Mouse (Mus musculus): ENCODE data around the gene Tmem223. TPM values are rescaled to one million over a fixed set of nuclear protein-coding genes. Genes with fewer than 3 reads are reported as not detected.

Gene Tmem223
- polyA plus RNA-seq, 1 experiment, result 217 TPM

- no peak for DNase-seq
- Histone ChIP-seq H3K4me3 (replicated peaks; ENCODE audit: extremely low read depth, low read depth, low read length) (no peak overlapping the region), H3K4me1 (ENCODE audit: control insufficient read depth, insufficient read depth, low read length) (no peaks in the 10 kb centered on the region)
- TF ChIP-seq CTCF (IDR thresholded peaks at IDR 0.05; ENCODE audit: insufficient read depth, low read length) (no peak), POLR2A (IDR thresholded peaks at IDR 0.05; ENCODE audit: borderline replicate concordance, extremely low read depth, low read depth, low read length) (no peak)
- WGBS, result 69% methylated on average over 7 of the region's 7 CpGs
Measured at GRCm38 (mm10) chr19:8790171-8790570, 19.4 kb downstream of the Tmem223 start.

- peaks cover 5% of the 10 kb centered on the region; the same call in 1 of the 2 replicates for H3K4me1 ChIP-seq (ENCODE audit: control insufficient read depth, insufficient read depth, low read length)
- under 1% methylated on average over 25 of the region's 25 CpGs for WGBS
- TF ChIP-seq CTCF (IDR thresholded peaks at IDR 0.05; ENCODE audit: insufficient read depth, low read length) (no peak), POLR2A (IDR thresholded peaks at IDR 0.05; ENCODE audit: borderline replicate concordance, extremely low read depth, low read depth, low read length) (peak; percentile 84; the same call in 1 of the 2 replicates)
- H3K4me3 ChIP-seq (replicated peaks; ENCODE audit: extremely low read depth, low read depth, low read length), result peak within 1 kb of the TSS; percentile 82
- DNase-seq, result peak; percentile 86
Measured at GRCm38 (mm10) chr19:8798264-8798946, 27.6 kb downstream of the Tmem223 start, which contains the start of gene Polr2g. Gene Polr2g, minus strand, starts transcription at chr19:8798577.

- Histone ChIP-seq H3K4me3 (replicated peaks; ENCODE audit: extremely low read depth, low read depth, low read length) (no peak overlapping the region), H3K4me1 (ENCODE audit: control insufficient read depth, insufficient read depth, low read length) (peaks cover 5% of the 10 kb centered on the region; the same call in 1 of the 2 replicates)
- DNase-seq, result no peak
- TF ChIP-seq CTCF (IDR thresholded peaks at IDR 0.05; ENCODE audit: insufficient read depth, low read length) (no peak), POLR2A (IDR thresholded peaks at IDR 0.05; ENCODE audit: borderline replicate concordance, extremely low read depth, low read depth, low read length) (no peak)
Measured at GRCm38 (mm10) chr19:8798947-8799315, 28.1 kb downstream of the Tmem223 start.

- H3K4me1 ChIP-seq (ENCODE audit: control insufficient read depth, insufficient read depth, low read length), result peaks cover 5% of the 10 kb centered on the region; the same call in 1 of the 2 replicates
- TF ChIP-seq POLR2A (IDR thresholded peaks at IDR 0.05; ENCODE audit: borderline replicate concordance, extremely low read depth, low read depth, low read length) (peak; percentile 82; the same call in 1 of the 2 replicates), CTCF (IDR thresholded peaks at IDR 0.05; ENCODE audit: insufficient read depth, low read length) (no peak)
- H3K4me3 ChIP-seq (replicated peaks; ENCODE audit: extremely low read depth, low read depth, low read length), result peak within 1 kb of the TSS; percentile 84
- under 1% methylated on average over 30 of the region's 30 CpGs for WGBS
- peak; percentile 90 for DNase-seq
Measured at GRCm38 (mm10) chr19:8802130-8802821, 31.5 kb downstream of the Tmem223 start, which contains the start of gene Zbtb3. Gene Zbtb3, plus strand, starts transcription at chr19:8802555.

- 0 out of 2 replicates have a peak, but pooled peaks cover 2% of the 10 kb centered on the region for H3K4me1 ChIP-seq (ENCODE audit: control insufficient read depth, insufficient read depth, low read length)
- no peak for TF ChIP-seq CTCF (IDR thresholded peaks at IDR 0.05; ENCODE audit: insufficient read depth, low read length)
- 85% methylated on average over 9 of the region's 9 CpGs for WGBS
- H3K4me3 ChIP-seq (replicated peaks; ENCODE audit: extremely low read depth, low read depth, low read length), result no peak overlapping the region
- no peak for DNase-seq
Measured at GRCm38 (mm10) chr19:8803204-8803780, 32.5 kb downstream of the Tmem223 start.

- no peak for DNase-seq
- Histone ChIP-seq H3K4me3 (replicated peaks; ENCODE audit: extremely low read depth, low read depth, low read length) (no peak overlapping the region), H3K4me1 (ENCODE audit: control insufficient read depth, insufficient read depth, low read length) (0 out of 2 replicates have a peak, but pooled peaks cover 2% of the 10 kb centered on the region)
- no peak for TF ChIP-seq CTCF (IDR thresholded peaks at IDR 0.05; ENCODE audit: insufficient read depth, low read length)
- no peak for TF ChIP-seq POLR2A (IDR thresholded peaks at IDR 0.05; ENCODE audit: borderline replicate concordance, extremely low read depth, low read depth, low read length)
- WGBS, result 91% methylated on average over 11 of the region's 11 CpGs
Measured at GRCm38 (mm10) chr19:8803879-8804660, 33.3 kb downstream of the Tmem223 start.

- DNase-seq, result no peak
- no peak overlapping the region for H3K4me3 ChIP-seq (replicated peaks; ENCODE audit: extremely low read depth, low read depth, low read length)
- WGBS, result 88% methylated on average over 5 of the region's 5 CpGs
- no peak for TF ChIP-seq POLR2A (IDR thresholded peaks at IDR 0.05; ENCODE audit: borderline replicate concordance, extremely low read depth, low read depth, low read length)
- TF ChIP-seq CTCF (IDR thresholded peaks at IDR 0.05; ENCODE audit: insufficient read depth, low read length), result no peak
- 0 out of 2 replicates have a peak, but pooled peaks cover 2% of the 10 kb centered on the region for H3K4me1 ChIP-seq (ENCODE audit: control insufficient read depth, insufficient read depth, low read length)
Measured at GRCm38 (mm10) chr19:8806810-8807209, 36.0 kb downstream of the Tmem223 start.

- WGBS, result 69% methylated on average over 11 of the region's 11 CpGs
- H3K4me1 ChIP-seq (ENCODE audit: control insufficient read depth, insufficient read depth, low read length), result peaks cover 4% of the 10 kb centered on the region
- no peak overlapping the region for H3K4me3 ChIP-seq (replicated peaks; ENCODE audit: extremely low read depth, low read depth, low read length)
- no peak for DNase-seq
- TF ChIP-seq POLR2A (IDR thresholded peaks at IDR 0.05; ENCODE audit: borderline replicate concordance, extremely low read depth, low read depth, low read length) (no peak), CTCF (IDR thresholded peaks at IDR 0.05; ENCODE audit: insufficient read depth, low read length) (no peak)
Measured at GRCm38 (mm10) chr19:8815812-8816211, 45.0 kb downstream of the Tmem223 start.

- WGBS, result 62% methylated on average over 3 of the region's 3 CpGs
- H3K4me1 ChIP-seq (ENCODE audit: control insufficient read depth, insufficient read depth, low read length), result peaks cover 6% of the 10 kb centered on the region
- H3K4me3 ChIP-seq (replicated peaks; ENCODE audit: extremely low read depth, low read depth, low read length), result no peak overlapping the region
- TF ChIP-seq CTCF (IDR thresholded peaks at IDR 0.05; ENCODE audit: insufficient read depth, low read length) (no peak), POLR2A (IDR thresholded peaks at IDR 0.05; ENCODE audit: borderline replicate concordance, extremely low read depth, low read depth, low read length) (no peak)
- DNase-seq, result no peak
Measured at GRCm38 (mm10) chr19:8817001-8817400, 46.2 kb downstream of the Tmem223 start.
